Mouse (Mus musculus) lung, postnatal 0 days (tissue): Measurements from ENCODE around the gene Hspg2.

Source experiments
- CTCF ChIP-seq: IDR thresholded peaks from 2 replicates; pipeline ENCODE4 v1.5.1; 2016; ENCODE audit warnings: antibody characterized with exemption, mild to moderate bottlenecking
- EP300 ChIP-seq: IDR thresholded peaks from 2 replicates; pipeline ENCODE4 v1.6.1; 2016; ENCODE audit warnings: antibody characterized with exemption, mild to moderate bottlenecking, control low read depth

GRCm38 (mm10) chr4:137498882-137499583 is 30.5 kb downstream of the Hspg2 start:
- no peak for TF ChIP-seq CTCF
- TF ChIP-seq EP300, result no peak
